Mouse (Mus musculus) spleen, postnatal 10 days (tissue): ENCODE measurements around the gene Clstn2.

Experiments used
- DNase-seq, 2 experiments: peaks; one replicate each; pipeline ENCODE4 v3.0.0; 2021 to 2022; ENCODE audit warnings: low spot score in 2 of 2

Clstn2 gene

GRCm38 (mm10) chr9:97679878-97680277, 353.1 kb downstream of the Clstn2 start:
- no peak for DNase-seq

- DNase-seq = no peak
These were observed 353.9 kb downstream of the Clstn2 start for GRCm38 (mm10) chr9:97679106-97679505.

- DNase-seq = no peak
These were observed 355.9 kb downstream of the Clstn2 start for GRCm38 (mm10) chr9:97677075-97677474.

GRCm38 (mm10) chr9:97672681-97673080, 360.3 kb downstream of the Clstn2 start:
- DNase-seq = no peak

GRCm38 (mm10) chr9:97672224-97672623, 360.8 kb downstream of the Clstn2 start:
- DNase-seq = no peak

- DNase-seq = no peak
These were observed 362.3 kb downstream of the Clstn2 start for GRCm38 (mm10) chr9:97670666-97671065.

- no peak for DNase-seq
These were observed 372.0 kb downstream of the Clstn2 start for GRCm38 (mm10) chr9:97660989-97661388.

- no peak for DNase-seq
These were observed 374.2 kb downstream of the Clstn2 start for GRCm38 (mm10) chr9:97658736-97659135.

- no peak for DNase-seq
These were observed 384.6 kb downstream of the Clstn2 start for GRCm38 (mm10) chr9:97648409-97648808.

- no peak for DNase-seq
These were observed 387.2 kb downstream of the Clstn2 start for GRCm38 (mm10) chr9:97645746-97646145.

GRCm38 (mm10) chr9:97642396-97642795, 390.6 kb downstream of the Clstn2 start:
- DNase-seq = no peak

- DNase-seq = no peak
These were observed 392.9 kb downstream of the Clstn2 start for GRCm38 (mm10) chr9:97639967-97640549.

GRCm38 (mm10) chr9:97638683-97639354, 394.2 kb downstream of the Clstn2 start:
- DNase-seq = no peak

GRCm38 (mm10) chr9:97635351-97635750, 397.6 kb downstream of the Clstn2 start:
- DNase-seq = no peak

GRCm38 (mm10) chr9:97634831-97635230, 398.1 kb downstream of the Clstn2 start:
- DNase-seq = no peak

GRCm38 (mm10) chr9:97629180-97629579, 403.8 kb downstream of the Clstn2 start:
- no peak for DNase-seq

GRCm38 (mm10) chr9:97628361-97628908, 404.5 kb downstream of the Clstn2 start:
- DNase-seq = no peak

- DNase-seq = no peak
These were observed 405.1 kb downstream of the Clstn2 start for GRCm38 (mm10) chr9:97627916-97628315.

GRCm38 (mm10) chr9:97610566-97610965, 422.4 kb downstream of the Clstn2 start:
- no peak for DNase-seq

GRCm38 (mm10) chr9:97603729-97604128, 429.3 kb downstream of the Clstn2 start:
- DNase-seq = no peak

- DNase-seq = no peak
These were observed 430.5 kb downstream of the Clstn2 start for GRCm38 (mm10) chr9:97602476-97602875.

GRCm38 (mm10) chr9:97599006-97599405, 434.0 kb downstream of the Clstn2 start:
- DNase-seq = no peak

- no peak for DNase-seq
These were observed 442.3 kb downstream of the Clstn2 start for GRCm38 (mm10) chr9:97590712-97591111.
